Mouse (Mus musculus) heart, embryonic 12.5 days (tissue): ENCODE results near the gene Elf2. TPM values are rescaled to one million over a fixed set of nuclear protein-coding genes. Genes with fewer than 3 reads are reported as not detected.
"Not testable (repeated sequence)": the region's sequence is repeated elsewhere in the genome, so short reads cannot be mapped to it uniquely, and the experiment has no call there.

Source experiments
- ATAC-seq: fragments of 200-750 bp; cut with Nextera tagmentation; 2 replicates; pipeline ENCODE4 v1.8.0; 2017; ENCODE audit warnings: moderate TSS enrichment, moderate library complexity; ENCODE audit not compliant: insufficient number of reproducible peaks, low FRiP score
- H3K27ac ChIP-seq: fragments of 300-500 bp; sonication (generic); 2 replicates; pipeline ENCODE4 v1.5.1; 2016; ENCODE audit warnings: mild to moderate bottlenecking, moderate library complexity; ENCODE audit not compliant: poor library complexity, severe bottlenecking
- H3K27me3 ChIP-seq: fragments of 300-500 bp; sonication (generic); replicated peaks from 2 replicates; pipeline ENCODE4 v1.6.1; 2016; ENCODE audit warnings: mild to moderate bottlenecking, moderate library complexity
- H3K36me3 ChIP-seq: fragments of 300-500 bp; sonication (generic); 2 replicates; pipeline ENCODE4 v1.6.1; 2016; ENCODE audit warnings: mild to moderate bottlenecking, moderate library complexity
- H3K4me1 ChIP-seq: fragments of 300-500 bp; sonication (generic); replicated peaks from 2 replicates; pipeline ENCODE4 v1.6.1; 2016; ENCODE audit warnings: mild to moderate bottlenecking
- H3K4me2 ChIP-seq: fragments of 300-500 bp; sonication (generic); 2 replicates; pipeline ENCODE4 v1.6.1; 2016; ENCODE audit warnings: mild to moderate bottlenecking, moderate library complexity
- H3K4me3 ChIP-seq: fragments of 300-500 bp; sonication (generic); 2 replicates; pipeline ENCODE4 v1.5.1; 2016; ENCODE audit warnings: mild to moderate bottlenecking
- H3K9ac ChIP-seq: fragments of 300-500 bp; sonication (generic); 2 replicates; pipeline ENCODE4 v1.6.1; 2016; ENCODE audit warnings: mild to moderate bottlenecking, moderate library complexity
- H3K9me3 ChIP-seq: fragments of 300-500 bp; sonication (generic); replicated peaks from 2 replicates; pipeline ENCODE4 v1.6.1; 2016; ENCODE audit warnings: mild to moderate bottlenecking, moderate library complexity
- WGBS: fragments of 180-500 bp; shearing (Covaris S2); methylation state at CpG from one replicate; pipeline ENCODE4 v1.1.7; 2016; 5-methylcytosine and 5-hydroxymethylcytosine counted together
- polyA plus RNA-seq: library from polyadenylated mRNA; unstranded; fragments of >200 nt; fragmentation: Nextera tagmentation; extraction: Ambion mirVana; gene quantifications from 2 replicates; pipeline ENCODE4 v1.2.1, GENCODE M21; 2016

Elf2 gene
- polyA plus RNA-seq, 1 experiment from 2014 or later, result 57.7 TPM

DNA sequence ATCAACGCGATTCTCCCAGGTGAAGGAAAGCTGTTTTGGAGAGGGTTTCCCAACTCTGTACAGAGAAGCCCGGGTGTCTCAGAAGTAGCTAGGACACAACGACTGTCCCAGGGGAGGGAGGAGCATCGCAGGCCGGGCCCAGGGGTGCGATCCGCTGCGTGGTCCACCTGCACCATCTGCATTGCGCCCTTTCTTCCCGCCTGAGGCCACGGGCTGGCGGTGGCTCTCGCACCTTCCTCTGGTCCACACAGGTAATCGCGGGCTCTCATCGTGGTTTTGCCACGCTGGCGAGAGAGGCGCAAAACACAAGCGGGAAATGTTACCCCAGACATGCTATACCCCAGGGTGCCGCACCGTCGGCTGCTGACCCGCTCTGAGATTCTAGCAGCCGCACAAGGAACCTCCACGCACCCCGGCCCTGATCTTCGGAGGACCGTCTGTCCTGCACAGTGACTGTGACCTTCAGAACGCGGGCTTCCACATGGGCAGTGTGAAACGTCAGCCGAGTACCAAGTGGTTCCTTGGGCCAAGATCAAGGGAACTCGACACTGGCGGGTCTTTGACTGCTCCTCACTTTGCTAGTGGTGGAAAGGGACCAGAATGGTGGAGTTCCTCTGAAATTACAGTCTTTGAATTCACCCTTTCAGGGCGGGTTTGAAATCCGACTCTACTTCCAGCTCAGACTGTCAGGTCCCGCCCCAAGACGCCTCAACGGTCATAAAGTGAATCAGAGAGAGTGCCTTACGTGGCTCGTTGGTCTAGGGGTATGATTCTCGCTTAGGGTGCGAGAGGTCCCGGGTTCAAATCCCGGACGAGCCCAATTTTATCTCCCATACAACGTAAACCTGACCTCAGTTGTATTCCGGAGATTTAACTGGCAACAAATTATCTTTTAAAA is 18.4 kb upstream of the Elf2 start:
- under 1% methylated on average over 50 of the region's 50 CpGs for WGBS
- Histone ChIP-seq H3K4me1 (peaks cover 14% of the 10 kb centered on the region), H3K4me2 (peak overlapping the region; percentile 84), H3K4me3 (peak overlapping the region; percentile 66), H3K27me3 (no peaks in the 10 kb centered on the region), H3K9ac (peak overlapping the region; percentile 78), H3K9me3 (no peaks in the 10 kb centered on the region), H3K36me3 (no peaks in the 10 kb centered on the region), H3K27ac (peak overlapping the region; percentile 50)
- peak; percentile 82 for ATAC-seq

DNA sequence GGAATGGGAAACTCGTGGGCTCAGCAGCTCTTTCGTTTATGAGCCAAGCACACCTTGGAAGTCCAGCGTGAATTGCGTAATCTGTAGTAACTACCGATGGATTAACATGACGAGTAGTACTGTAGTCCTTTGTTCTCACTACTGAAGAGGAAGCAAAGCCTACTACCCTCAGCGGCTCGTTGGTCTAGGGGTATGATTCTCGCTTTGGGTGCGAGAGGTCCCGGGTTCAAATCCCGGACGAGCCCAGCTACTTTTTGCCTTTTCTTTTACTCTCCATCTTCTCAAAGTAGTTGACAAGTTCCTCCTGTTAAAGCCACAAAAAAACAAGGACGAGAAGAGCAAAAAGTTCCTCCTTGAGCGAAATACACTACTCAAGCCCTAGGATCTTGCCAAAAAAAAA is 17.7 kb upstream of the Elf2 start:
- Histone ChIP-seq H3K9ac (no peak overlapping the region), H3K27ac (no peak overlapping the region), H3K4me3 (peak overlapping the region; percentile 66), H3K4me1 (peaks cover 14% of the 10 kb centered on the region), H3K4me2 (peak overlapping the region; percentile 84), H3K27me3 (no peaks in the 10 kb centered on the region), H3K36me3 (no peaks in the 10 kb centered on the region), H3K9me3 (no peaks in the 10 kb centered on the region)
- 5% methylated on average over 15 of the region's 15 CpGs for WGBS
- ATAC-seq, result 0 out of 2 replicates have a peak, but pooled peaks have one; percentile 34

DNA sequence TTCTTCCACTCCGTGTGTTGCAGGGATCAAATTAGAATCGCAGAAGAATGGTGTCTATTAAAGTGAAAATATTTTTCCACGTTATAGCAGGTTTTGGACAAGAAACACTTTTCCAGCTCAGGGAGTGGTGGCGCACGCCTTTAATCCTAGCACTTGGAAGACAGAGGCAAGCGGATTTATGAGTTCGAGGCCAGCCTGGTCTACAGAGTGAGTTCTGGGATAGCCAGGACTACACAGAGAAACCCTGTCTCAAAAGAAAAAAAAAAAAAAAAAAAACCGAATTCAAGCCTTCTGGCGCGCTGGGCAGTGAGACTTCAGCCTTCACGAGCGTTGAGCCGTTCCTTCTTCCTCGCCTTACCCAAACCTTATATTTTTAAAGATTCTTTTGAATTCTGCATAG is 17.2 kb upstream of the Elf2 start:
- 10% methylated on average over 14 of the region's 14 CpGs for WGBS
- ATAC-seq, result no peak
- no peak overlapping the region for H3K9ac ChIP-seq
- no peak overlapping the region for H3K27ac ChIP-seq
- no peaks in the 10 kb centered on the region for H3K27me3 ChIP-seq
- H3K4me3 ChIP-seq, result peak overlapping the region; percentile 66
- peaks cover 14% of the 10 kb centered on the region for H3K4me1 ChIP-seq
- no peaks in the 10 kb centered on the region for H3K36me3 ChIP-seq
- H3K9me3 ChIP-seq, result no peaks in the 10 kb centered on the region
- peak overlapping the region; percentile 84 for H3K4me2 ChIP-seq

DNA sequence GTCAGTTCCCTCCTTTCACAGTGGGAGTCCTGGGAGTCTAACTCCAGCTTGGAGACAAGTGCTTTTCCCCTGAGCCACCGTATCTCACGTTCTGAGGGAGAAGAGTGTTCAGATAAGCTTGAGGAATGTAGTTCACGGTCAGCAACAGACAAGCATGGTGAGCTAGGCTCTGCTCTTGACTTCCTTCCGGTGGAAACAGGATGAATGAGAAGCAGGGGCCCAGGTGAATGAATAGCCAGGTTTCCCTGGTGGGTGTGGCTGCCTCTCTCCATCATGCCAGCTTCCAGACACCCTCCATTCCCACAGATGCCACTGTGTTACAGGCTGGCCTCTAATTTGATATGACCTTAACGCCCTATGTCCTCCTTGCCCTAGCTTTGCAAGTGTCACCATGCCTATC is 16.6 kb upstream of the Elf2 start:
- no peak for ATAC-seq
- peak overlapping the region; percentile 84 for H3K4me2 ChIP-seq
- no peak overlapping the region for H3K9ac ChIP-seq
- 15% methylated on average over 5 of the region's 5 CpGs for whole genome bisulfite sequencing
- H3K36me3 ChIP-seq, result no peaks in the 10 kb centered on the region
- peaks cover 14% of the 10 kb centered on the region for H3K4me1 ChIP-seq
- H3K9me3 ChIP-seq, result no peaks in the 10 kb centered on the region
- no peaks in the 10 kb centered on the region for H3K27me3 ChIP-seq
- H3K4me3 ChIP-seq, result no peak overlapping the region
- no peak overlapping the region for H3K27ac ChIP-seq

DNA sequence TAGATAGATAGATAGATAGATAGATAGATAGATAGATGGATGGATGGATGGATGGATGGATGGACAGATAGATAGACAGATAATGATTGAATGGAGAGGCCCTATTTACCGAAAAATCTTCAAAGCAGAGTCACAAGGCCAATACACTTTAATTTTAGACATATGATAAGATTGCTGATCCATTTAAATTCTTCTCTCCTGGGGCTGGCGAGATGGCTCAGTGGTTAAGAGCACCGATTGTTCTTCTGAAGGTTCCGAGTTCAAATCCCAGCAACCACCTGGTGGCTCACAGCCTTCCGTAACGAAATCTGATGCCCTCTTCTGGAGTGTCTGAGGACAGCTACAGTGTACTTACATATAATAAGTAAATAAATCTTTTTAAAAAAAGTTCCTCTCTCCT is 14.5 kb upstream of the Elf2 start:
- not testable (repeated sequence) for ATAC-seq, H3K9me3 ChIP-seq, H3K4me2 ChIP-seq, H3K9ac ChIP-seq, H3K4me3 ChIP-seq, H3K27ac ChIP-seq, H3K27me3 ChIP-seq, H3K36me3 ChIP-seq
- peaks cover 14% of the 10 kb centered on the region for H3K4me1 ChIP-seq
- 85% methylated on average over 6 of the region's 6 CpGs for WGBS

DNA sequence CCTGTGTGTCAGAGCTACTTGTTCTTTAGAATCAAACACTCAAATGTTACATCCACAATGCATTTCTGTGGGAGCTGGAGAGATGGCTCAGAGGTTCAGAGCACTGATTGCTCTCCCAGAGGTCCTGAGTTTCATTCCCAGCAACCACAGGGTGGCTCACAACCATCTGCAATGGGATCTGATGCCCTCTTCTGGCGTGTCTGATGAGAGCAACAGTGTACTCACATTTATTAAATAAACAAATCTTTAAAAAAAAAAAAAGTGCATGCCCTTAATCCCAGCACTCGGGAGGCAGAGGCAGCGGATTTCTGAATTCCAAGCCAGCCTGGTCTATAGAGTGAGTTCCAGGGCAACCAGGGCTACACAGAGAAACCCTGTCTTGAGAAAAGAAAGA is 13.6 kb upstream of the Elf2 start:
- Histone ChIP-seq H3K4me3 (no peak overlapping the region), H3K4me1 (peaks cover 12% of the 10 kb centered on the region), H3K4me2 (no peak overlapping the region), H3K27me3 (no peaks in the 10 kb centered on the region), H3K9me3 (no peaks in the 10 kb centered on the region), H3K36me3 (no peaks in the 10 kb centered on the region), H3K27ac (no peak overlapping the region), H3K9ac (no peak overlapping the region)
- WGBS, result 73% methylated on average over 3 of the region's 3 CpGs
- ATAC-seq, result no peak

DNA sequence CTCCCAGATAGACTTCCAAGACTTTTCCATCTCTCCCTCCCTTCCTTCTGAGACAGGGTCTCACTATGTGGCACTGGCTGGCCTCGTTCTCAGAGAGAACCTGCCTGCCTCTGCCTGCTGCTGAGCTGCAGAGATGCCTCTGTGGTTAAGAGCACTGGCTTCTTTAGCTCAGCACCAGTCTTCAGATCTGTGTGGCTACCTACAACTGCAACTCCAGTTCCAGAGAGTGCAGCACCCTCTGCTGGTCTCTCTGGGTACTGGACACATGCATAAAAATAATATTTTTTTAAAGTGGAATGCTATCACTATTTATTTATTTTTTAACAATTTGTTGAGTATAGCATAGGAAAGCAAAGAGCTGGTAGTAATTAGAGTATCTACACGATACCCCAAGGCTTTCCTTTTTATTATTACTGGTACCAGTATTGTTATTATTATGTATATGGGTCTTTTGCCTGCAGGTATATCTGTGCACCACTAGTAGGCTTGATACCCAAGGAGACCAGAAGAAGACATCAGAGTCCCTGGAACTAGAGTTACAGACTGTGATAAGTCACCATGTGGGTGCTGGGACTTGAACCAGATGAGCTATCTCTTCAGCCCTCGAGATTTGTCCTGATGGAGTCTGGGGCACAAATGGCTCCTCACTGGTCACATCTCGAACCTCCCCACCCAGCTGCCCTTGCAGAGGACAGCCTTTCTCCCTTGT is 13.0 kb upstream of the Elf2 start:
- 73% methylated on average over 4 of the region's 4 CpGs for WGBS
- Histone ChIP-seq H3K4me2 (no peak overlapping the region), H3K4me1 (peaks cover 18% of the 10 kb centered on the region), H3K9me3 (no peaks in the 10 kb centered on the region), H3K4me3 (no peak overlapping the region), H3K27ac (no peak overlapping the region), H3K36me3 (no peaks in the 10 kb centered on the region), H3K27me3 (no peaks in the 10 kb centered on the region), H3K9ac (no peak overlapping the region)
- no peak for ATAC-seq

DNA sequence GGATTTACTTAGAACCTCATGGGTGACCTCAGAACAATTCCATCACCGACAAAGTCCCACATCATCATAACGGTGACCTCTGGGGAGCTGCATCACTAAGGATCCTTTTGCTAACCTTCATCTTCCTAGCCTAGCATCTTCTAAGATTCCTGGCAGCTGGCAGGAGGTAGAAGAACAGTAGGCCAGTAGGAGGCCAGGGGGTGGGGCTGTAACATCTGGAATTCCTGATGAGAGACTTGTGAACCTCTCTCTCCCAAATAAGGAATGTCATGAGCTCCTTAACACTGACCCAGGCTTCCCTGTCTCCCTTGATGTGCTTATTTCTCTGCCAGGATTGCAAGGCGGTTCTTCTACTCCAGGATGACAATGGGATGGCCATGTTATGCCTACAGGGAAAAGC is 10.3 kb upstream of the Elf2 start:
- H3K9me3 ChIP-seq, result no peaks in the 10 kb centered on the region
- H3K4me3 ChIP-seq, result no peak overlapping the region
- no peak overlapping the region for H3K27ac ChIP-seq
- H3K4me2 ChIP-seq, result no peak overlapping the region
- WGBS, result 25% methylated on average over 3 of the region's 3 CpGs
- no peak for ATAC-seq
- peaks cover 14% of the 10 kb centered on the region for H3K4me1 ChIP-seq
- H3K27me3 ChIP-seq, result no peaks in the 10 kb centered on the region
- no peaks in the 10 kb centered on the region for H3K36me3 ChIP-seq
- no peak overlapping the region for H3K9ac ChIP-seq

DNA sequence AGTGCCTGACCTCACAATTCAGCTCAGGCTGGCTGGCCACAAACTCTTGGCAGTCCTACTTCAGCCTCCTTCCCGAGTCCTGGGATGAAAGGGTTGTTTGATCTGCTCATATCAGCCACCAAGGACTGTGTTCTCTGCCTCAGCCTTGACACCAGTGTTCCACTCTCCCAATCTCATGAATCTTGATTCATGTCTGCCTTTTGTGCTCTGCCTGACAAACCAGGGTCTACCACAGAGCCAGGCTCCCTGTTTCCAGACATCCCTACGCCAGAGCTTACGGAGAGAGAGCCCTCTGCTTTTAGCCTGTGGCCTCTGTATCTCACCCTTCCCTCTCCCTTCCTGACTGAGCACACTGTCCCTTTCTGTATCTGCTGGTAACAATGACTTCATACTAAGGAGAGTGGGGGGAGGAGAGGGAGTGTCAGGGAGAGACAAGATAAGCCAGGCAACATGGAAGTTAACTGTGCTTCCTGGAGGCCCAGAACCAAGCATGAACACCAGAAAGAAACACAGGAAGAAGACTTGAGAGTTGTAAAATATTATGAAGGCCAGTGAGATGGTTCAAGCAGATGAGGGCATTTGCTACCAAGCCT is 8.3 kb upstream of the Elf2 start:
- H3K4me2 ChIP-seq, result peak overlapping the region; percentile 39; the same call in 1 of the 2 replicates
- H3K9ac ChIP-seq, result peak overlapping the region; percentile 57; the same call in 1 of the 2 replicates
- WGBS, result 5% methylated on average over 3 of the region's 3 CpGs
- H3K4me3 ChIP-seq, result no peak overlapping the region
- peak overlapping the region; percentile 78 for H3K27ac ChIP-seq
- H3K9me3 ChIP-seq, result no peaks in the 10 kb centered on the region
- no peaks in the 10 kb centered on the region for H3K36me3 ChIP-seq
- no peaks in the 10 kb centered on the region for H3K27me3 ChIP-seq
- peaks cover 14% of the 10 kb centered on the region for H3K4me1 ChIP-seq
- peak; percentile 83 for ATAC-seq

DNA sequence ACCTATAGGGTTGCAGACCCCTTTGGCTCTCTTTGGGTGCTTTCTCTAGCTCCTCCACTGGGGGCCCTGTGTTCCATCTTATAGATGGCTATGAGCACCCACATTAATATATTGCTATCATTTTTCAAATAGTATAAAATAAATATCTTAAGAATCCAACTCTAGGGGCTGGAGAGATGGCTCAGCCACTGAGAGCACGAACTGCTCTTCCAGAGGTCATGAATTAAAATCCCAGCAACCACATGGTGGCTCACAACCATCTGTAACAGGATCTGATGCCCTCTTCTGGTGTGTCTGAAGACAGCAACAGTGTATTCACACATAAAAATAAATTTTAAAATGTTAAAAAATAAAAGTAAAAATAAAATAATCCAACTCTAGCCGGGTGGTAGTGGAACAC is 4.6 kb upstream of the Elf2 start:
- H3K36me3 ChIP-seq, H3K27ac ChIP-seq, ATAC-seq, H3K9me3 ChIP-seq, H3K9ac ChIP-seq, H3K4me3 ChIP-seq, H3K27me3 ChIP-seq, H3K4me2 ChIP-seq: not testable (repeated sequence)
- H3K4me1 ChIP-seq, result peaks cover 14% of the 10 kb centered on the region
- WGBS, result 88% methylated on average over 2 of the region's 2 CpGs

DNA sequence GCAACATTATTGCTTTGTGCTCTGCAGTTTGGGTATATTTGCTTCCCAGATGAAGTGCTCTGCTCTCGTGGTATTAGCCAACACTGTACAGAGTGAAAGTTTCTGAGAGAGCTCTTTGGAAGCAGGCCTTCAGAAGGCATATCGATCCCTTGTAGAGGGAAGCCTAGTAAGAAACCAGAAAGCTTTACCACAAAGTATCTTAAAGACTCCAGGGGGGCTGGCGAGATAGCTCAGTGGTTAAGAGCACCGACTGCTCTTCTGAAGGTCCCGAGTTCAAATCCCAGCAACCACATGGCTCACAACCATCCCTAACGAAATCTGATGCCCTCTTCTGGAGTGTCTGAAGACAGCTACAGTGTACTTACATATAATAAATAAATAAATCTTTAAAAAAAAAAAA is 3.7 kb upstream of the Elf2 start:
- 85% methylated on average over 6 of the region's 6 CpGs for WGBS
- H3K36me3 ChIP-seq, H3K27ac ChIP-seq, H3K9me3 ChIP-seq, H3K9ac ChIP-seq, H3K27me3 ChIP-seq, H3K4me3 ChIP-seq, H3K4me2 ChIP-seq, ATAC-seq: not testable (repeated sequence)
- peaks cover 13% of the 10 kb centered on the region for H3K4me1 ChIP-seq
